Mouse (Mus musculus) natural killer cell, adult 2 months (primary cell): ENCODE data around the gene Aff3.

Experiments
- DNase-seq, 2 experiments: peaks; one replicate each; pipeline ENCODE4 v3.0.0; 2022; ENCODE audit warnings: low spot score in 2 of 2

The Aff3 gene

GRCm38 (mm10) chr1:38392928-38393327 lies 271.8 kb downstream of the Aff3 start:
- DNase-seq: peak; percentile 16 to 57

GRCm38 (mm10) chr1:38390886-38391249 lies 273.9 kb downstream of the Aff3 start:
- DNase-seq: no peak

GRCm38 (mm10) chr1:38390235-38390885 lies 274.4 kb downstream of the Aff3 start:
- no peak for DNase-seq

GRCm38 (mm10) chr1:38389576-38389975 lies 275.2 kb downstream of the Aff3 start:
- no peak for DNase-seq

GRCm38 (mm10) chr1:38388466-38388865 lies 276.3 kb downstream of the Aff3 start:
- no peak for DNase-seq

GRCm38 (mm10) chr1:38387438-38387837 lies 277.3 kb downstream of the Aff3 start:
- no peak for DNase-seq

GRCm38 (mm10) chr1:38384457-38385121 lies 280.2 kb downstream of the Aff3 start:
- no peak for DNase-seq

- no peak for DNase-seq
These were observed 280.7 kb downstream of the Aff3 start for GRCm38 (mm10) chr1:38384010-38384409.

GRCm38 (mm10) chr1:38382683-38383082 lies 282.1 kb downstream of the Aff3 start:
- DNase-seq: no peak

- DNase-seq: no peak
These were observed 286.8 kb downstream of the Aff3 start for GRCm38 (mm10) chr1:38377930-38378329.

- no peak for DNase-seq
These were observed 295.6 kb downstream of the Aff3 start for GRCm38 (mm10) chr1:38369166-38369565.

- no peak for DNase-seq
These were observed 296.6 kb downstream of the Aff3 start for GRCm38 (mm10) chr1:38368081-38368689.

GRCm38 (mm10) chr1:38367404-38368080 lies 297.2 kb downstream of the Aff3 start:
- DNase-seq: no peak

- DNase-seq: no peak
These were observed 300.9 kb downstream of the Aff3 start for GRCm38 (mm10) chr1:38363856-38364255.

GRCm38 (mm10) chr1:38362275-38362674 lies 302.5 kb downstream of the Aff3 start:
- peak; percentile 4 to 7 for DNase-seq

- DNase-seq: no peak
These were observed 305.9 kb downstream of the Aff3 start for GRCm38 (mm10) chr1:38358797-38359349.

GRCm38 (mm10) chr1:38357933-38358796 lies 306.6 kb downstream of the Aff3 start:
- no peak for DNase-seq

GRCm38 (mm10) chr1:38354585-38354984 lies 310.2 kb downstream of the Aff3 start:
- no peak for DNase-seq

- no peak for DNase-seq
These were observed 317.4 kb downstream of the Aff3 start for GRCm38 (mm10) chr1:38347346-38347745.

GRCm38 (mm10) chr1:38334206-38334605 lies 330.5 kb downstream of the Aff3 start:
- DNase-seq: no peak

- DNase-seq: no peak
These were observed 331.8 kb downstream of the Aff3 start for GRCm38 (mm10) chr1:38332919-38333318.
